Mouse (Mus musculus): Measurements from ENCODE around the gene Fah. TPM values are rescaled to one million over a fixed set of nuclear protein-coding genes. Genes with fewer than 3 reads are reported as not detected.

Gene Fah
- polyA plus RNA-seq, 1 experiment = not detected

DNA sequence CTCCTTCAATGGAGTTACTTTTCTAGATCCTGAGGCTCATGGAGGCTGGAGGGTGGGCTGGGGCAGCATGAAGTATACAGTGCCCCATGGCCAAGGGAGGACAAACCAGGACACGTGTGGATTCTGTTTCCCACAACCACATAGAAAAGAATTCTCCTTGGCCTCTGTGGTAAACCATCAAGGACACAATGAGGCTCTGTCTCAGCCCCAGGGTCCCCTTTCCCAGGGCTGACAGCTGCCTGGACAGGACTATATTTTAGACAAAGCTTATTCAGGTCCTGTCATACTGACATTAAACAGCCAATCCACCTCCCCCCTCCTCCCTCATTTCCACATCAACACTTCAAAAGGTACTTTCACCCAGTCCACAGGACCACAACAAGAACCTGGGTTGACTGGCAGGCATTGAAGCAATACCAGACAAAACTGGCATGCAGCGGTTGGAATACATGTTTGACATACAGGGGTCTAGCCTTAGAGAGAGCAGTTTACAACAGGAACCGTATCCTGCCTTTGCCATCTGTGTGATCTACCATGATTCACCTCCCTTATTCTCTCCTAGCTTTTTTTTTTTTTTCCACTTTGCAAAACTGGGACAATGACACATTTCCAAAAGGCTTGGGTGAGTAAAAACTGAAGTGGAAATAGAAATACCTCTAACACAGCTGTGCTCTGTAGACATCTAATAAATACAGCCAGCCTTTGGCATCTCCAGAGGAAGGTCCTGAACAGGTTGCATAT is 20.0 kb downstream of the Fah start:
- WGBS = 52% methylated on average over 3 of the region's 3 CpGs
- no peak for TF ChIP-seq POLR2A (IDR thresholded peaks at IDR 0.05; ENCODE audit: insufficient read depth, low read depth, low read length)
- no peak for TF ChIP-seq CTCF (IDR thresholded peaks at IDR 0.05; ENCODE audit: insufficient read depth, low read depth, low read length)
- Histone ChIP-seq H3K4me1 (ENCODE audit: control insufficient read depth, insufficient read depth, low read length) (no peaks in the 10 kb centered on the region), H3K4me3 (ENCODE audit: insufficient read depth, low read depth, low read length) (no peak overlapping the region), H3K27ac (ENCODE audit: insufficient read depth, low read depth, low read length) (no peak overlapping the region)

GRCm38 (mm10) chr7:84585086-84585485 is 21.4 kb downstream of the Fah start:
- WGBS = 94% methylated on average over 4 of the region's 4 CpGs
- no peak overlapping the region for H3K4me3 ChIP-seq (ENCODE audit: insufficient read depth, low read depth, low read length)
- H3K27ac ChIP-seq (ENCODE audit: insufficient read depth, low read depth, low read length) = no peak overlapping the region
- H3K4me1 ChIP-seq (ENCODE audit: control insufficient read depth, insufficient read depth, low read length) = no peaks in the 10 kb centered on the region
- TF ChIP-seq POLR2A (IDR thresholded peaks at IDR 0.05; ENCODE audit: insufficient read depth, low read depth, low read length) (no peak), CTCF (IDR thresholded peaks at IDR 0.05; ENCODE audit: insufficient read depth, low read depth, low read length) (no peak)

DNA sequence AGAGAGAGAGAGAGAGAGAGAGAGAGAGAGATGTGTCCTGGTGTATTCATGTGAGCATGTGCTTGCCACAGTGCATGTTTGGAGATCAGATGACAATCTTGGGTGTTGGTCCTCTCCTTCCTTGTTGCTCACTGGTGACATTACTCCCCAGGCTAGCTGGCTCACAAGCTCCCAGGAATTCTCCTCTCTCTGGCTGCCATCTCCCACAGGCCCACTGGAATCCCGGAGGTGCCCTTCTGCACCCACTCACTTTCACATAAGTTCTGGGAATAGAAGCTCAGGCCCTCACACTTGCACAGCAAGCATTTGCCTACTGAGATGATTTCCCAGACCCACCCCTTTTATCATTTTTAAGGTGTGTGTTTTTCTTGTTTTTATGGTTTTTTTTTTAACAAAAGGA is 26.8 kb downstream of the Fah start:
- TF ChIP-seq CTCF (IDR thresholded peaks at IDR 0.05; ENCODE audit: insufficient read depth, low read depth, low read length) = no peak
- no peak for TF ChIP-seq POLR2A (IDR thresholded peaks at IDR 0.05; ENCODE audit: insufficient read depth, low read depth, low read length)
- 71% methylated on average over 1 of the region's 1 CpGs for WGBS
- no peak overlapping the region for H3K27ac ChIP-seq (ENCODE audit: insufficient read depth, low read depth, low read length)

DNA sequence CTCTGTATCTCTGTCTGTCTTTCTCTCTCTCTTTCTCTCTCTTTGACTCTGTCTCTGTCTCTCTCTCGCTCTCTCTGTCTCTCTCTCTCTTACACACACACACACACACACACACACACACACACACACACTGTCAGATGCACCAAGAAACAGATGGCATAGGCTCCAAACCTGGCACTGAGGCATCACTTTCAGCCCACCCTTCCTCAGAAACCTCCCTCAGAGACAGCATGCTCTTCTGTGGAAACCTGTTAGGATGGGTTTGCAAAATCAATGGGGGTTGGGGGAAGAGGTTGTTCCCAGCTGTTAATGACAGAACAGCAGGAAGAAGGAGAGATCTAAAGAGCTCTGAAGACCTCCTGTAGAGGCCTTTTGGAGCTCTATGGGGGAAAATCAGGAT is 27.7 kb downstream of the Fah start:
- 100% methylated on average over 1 of the region's 1 CpGs for WGBS
- no peak overlapping the region for H3K27ac ChIP-seq (ENCODE audit: insufficient read depth, low read depth, low read length)
- H3K4me3 ChIP-seq (ENCODE audit: insufficient read depth, low read depth, low read length) = no peak overlapping the region
- H3K4me1 ChIP-seq (ENCODE audit: control insufficient read depth, insufficient read depth, low read length) = peaks cover 2% of the 10 kb centered on the region; the same call in 1 of the 2 replicates
- TF ChIP-seq CTCF (IDR thresholded peaks at IDR 0.05; ENCODE audit: insufficient read depth, low read depth, low read length) = no peak

More for the DNA sequence above, 26.8 kb downstream of the Fah start:
- Histone ChIP-seq H3K4me1 (ENCODE audit: control insufficient read depth, insufficient read depth, low read length) (peaks cover 2% of the 10 kb centered on the region; the same call in 1 of the 2 replicates), H3K4me3 (ENCODE audit: insufficient read depth, low read depth, low read length) (no peak overlapping the region)

GRCm38 (mm10) chr7:84577034-84577433 is 29.5 kb downstream of the Fah start:
- Histone ChIP-seq H3K27ac (ENCODE audit: insufficient read depth, low read depth, low read length) (no peak overlapping the region), H3K4me1 (ENCODE audit: control insufficient read depth, insufficient read depth, low read length) (peaks cover 2% of the 10 kb centered on the region; the same call in 1 of the 2 replicates), H3K4me3 (ENCODE audit: insufficient read depth, low read depth, low read length) (no peak overlapping the region)
- 91% methylated on average over 2 of the region's 2 CpGs for WGBS
- TF ChIP-seq POLR2A (IDR thresholded peaks at IDR 0.05; ENCODE audit: insufficient read depth, low read depth, low read length) (no peak), CTCF (IDR thresholded peaks at IDR 0.05; ENCODE audit: insufficient read depth, low read depth, low read length) (no peak)

GRCm38 (mm10) chr7:84566200-84566599 is 40.3 kb downstream of the Fah start:
- H3K4me1 ChIP-seq (ENCODE audit: control insufficient read depth, insufficient read depth, low read length) = no peaks in the 10 kb centered on the region
- no peak overlapping the region for H3K4me3 ChIP-seq (ENCODE audit: insufficient read depth, low read depth, low read length)
- WGBS = 65% methylated on average over 6 of the region's 6 CpGs
- no peak overlapping the region for H3K27ac ChIP-seq (ENCODE audit: insufficient read depth, low read depth, low read length)
- TF ChIP-seq POLR2A (IDR thresholded peaks at IDR 0.05; ENCODE audit: insufficient read depth, low read depth, low read length) = no peak
- no peak for TF ChIP-seq CTCF (IDR thresholded peaks at IDR 0.05; ENCODE audit: insufficient read depth, low read depth, low read length)

- 89% methylated on average over 3 of the region's 3 CpGs for WGBS
- Histone ChIP-seq H3K4me3 (ENCODE audit: insufficient read depth, low read depth, low read length) (no peak overlapping the region), H3K27ac (ENCODE audit: insufficient read depth, low read depth, low read length) (no peak overlapping the region), H3K4me1 (ENCODE audit: control insufficient read depth, insufficient read depth, low read length) (no peaks in the 10 kb centered on the region)
- TF ChIP-seq POLR2A (IDR thresholded peaks at IDR 0.05; ENCODE audit: insufficient read depth, low read depth, low read length) (no peak), CTCF (IDR thresholded peaks at IDR 0.05; ENCODE audit: insufficient read depth, low read depth, low read length) (no peak)
These were observed 42.3 kb downstream of the Fah start for GRCm38 (mm10) chr7:84564236-84564635.

- Histone ChIP-seq H3K27ac (ENCODE audit: insufficient read depth, low read depth, low read length) (no peak overlapping the region), H3K4me3 (ENCODE audit: insufficient read depth, low read depth, low read length) (no peak overlapping the region), H3K4me1 (ENCODE audit: control insufficient read depth, insufficient read depth, low read length) (no peaks in the 10 kb centered on the region)
- no peak for TF ChIP-seq CTCF (IDR thresholded peaks at IDR 0.05; ENCODE audit: insufficient read depth, low read depth, low read length)
- no peak for TF ChIP-seq POLR2A (IDR thresholded peaks at IDR 0.05; ENCODE audit: insufficient read depth, low read depth, low read length)
- 100% methylated on average over 1 of the region's 1 CpGs for WGBS
These were observed 46.0 kb downstream of the Fah start for GRCm38 (mm10) chr7:84560500-84560899.

DNA sequence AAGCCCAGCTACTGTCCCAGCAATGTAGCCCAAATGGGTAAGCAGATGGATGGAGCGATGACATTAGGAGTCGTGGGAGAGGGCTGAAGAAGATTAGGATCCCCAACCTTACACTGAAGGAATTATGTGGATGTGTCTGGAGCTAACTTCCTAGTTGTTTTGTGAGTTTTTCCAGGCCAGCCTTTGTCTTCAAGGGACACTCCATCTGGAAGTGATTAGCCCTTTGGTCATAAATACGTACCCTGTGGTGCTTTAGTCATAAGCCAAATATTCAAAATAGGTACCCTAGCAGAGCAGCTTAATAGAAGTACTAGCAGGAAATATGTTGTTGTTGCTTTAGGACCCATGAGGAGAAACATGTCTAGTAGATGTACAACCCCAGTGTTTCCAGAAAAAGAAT is 49.2 kb downstream of the Fah start:
- no peak overlapping the region for H3K27ac ChIP-seq (ENCODE audit: insufficient read depth, low read depth, low read length)
- WGBS = 85% methylated on average over 3 of the region's 3 CpGs
- H3K4me3 ChIP-seq (ENCODE audit: insufficient read depth, low read depth, low read length) = no peak overlapping the region
- no peaks in the 10 kb centered on the region for H3K4me1 ChIP-seq (ENCODE audit: control insufficient read depth, insufficient read depth, low read length)
- TF ChIP-seq CTCF (IDR thresholded peaks at IDR 0.05; ENCODE audit: insufficient read depth, low read depth, low read length) = no peak
- no peak for TF ChIP-seq POLR2A (IDR thresholded peaks at IDR 0.05; ENCODE audit: insufficient read depth, low read depth, low read length)

Measured in olfactory bulb, adult 2 months (tissue).